Mouse (Mus musculus): ENCODE measurements around the gene Zfp820. TPM values are rescaled to one million over a fixed set of nuclear protein-coding genes. Genes with fewer than 3 reads are reported as not detected.
"Not testable (repeated sequence)": the region's sequence is repeated elsewhere in the genome, so short reads cannot be mapped to it uniquely, and the experiment has no call there.

The Zfp820 gene
- 0.19 and 0.35 TPM in 2 replicates for polyA plus RNA-seq (2012; rRNA removed)

DNA sequence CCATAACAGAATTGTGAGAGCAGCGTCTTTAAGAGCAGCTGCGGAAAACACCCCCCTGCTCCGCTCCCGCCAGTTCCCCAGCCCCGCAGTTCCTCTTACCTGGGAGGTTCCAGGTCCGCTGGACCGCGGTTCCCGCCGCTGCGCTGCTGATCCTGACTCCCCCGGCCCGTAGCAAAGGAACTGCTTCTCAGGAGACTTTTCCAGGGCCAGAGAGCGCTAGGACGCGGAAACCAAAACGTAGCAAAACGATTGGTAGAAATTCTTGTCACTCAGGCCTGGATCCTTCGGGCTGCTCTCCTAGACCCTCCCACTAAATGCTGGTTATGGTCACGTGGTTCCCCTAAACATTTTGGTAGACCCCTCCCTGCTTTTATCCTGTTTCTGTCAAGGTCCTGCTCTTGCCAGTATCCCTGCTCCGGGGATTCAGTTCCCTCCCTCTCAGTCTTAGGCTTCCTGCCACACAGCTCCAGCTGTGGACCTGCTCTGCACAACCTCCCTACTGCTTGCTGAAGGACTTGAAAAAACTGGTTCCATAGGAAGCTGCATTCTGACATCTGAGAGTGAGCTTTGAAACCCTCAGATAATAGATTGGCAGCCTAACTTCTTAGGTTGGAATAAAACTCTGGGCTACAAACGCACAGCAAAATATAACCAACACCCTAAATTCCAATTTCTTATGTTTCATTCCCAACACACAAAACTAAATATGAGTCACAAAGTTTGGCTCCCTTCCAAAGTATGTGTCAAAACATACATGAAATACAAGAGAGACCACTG lies at the start of gene Zfp820:
Gene Zfp820, minus strand, starts transcription at position 228 of the 777 bp plus-strand sequence.
- Histone ChIP-seq H3K4me1 (replicated peaks; ENCODE audit: control insufficient read depth, insufficient read depth, low read length) (peaks cover 4% of the 10 kb centered on the region; the same call in 1 of the 2 replicates), H3K27me3 (ENCODE audit: control insufficient read depth, insufficient read depth, low read length) (no peaks in the 10 kb centered on the region), H3K36me3 (ENCODE audit: control insufficient read depth, insufficient read depth, low read length) (no peaks in the 10 kb centered on the region), H3K27ac (ENCODE audit: control insufficient read depth, insufficient read depth, low read length) (no peak within 1 kb of the TSS; the same call in 1 of the 2 replicates), H3K4me3 (ENCODE audit: control insufficient read depth, insufficient read depth, low read length) (peak within 1 kb of the TSS; percentile 98)
- 5% methylated on average over 22 of the region's 22 CpGs for WGBS
- TF ChIP-seq POLR2A (IDR thresholded peaks at IDR 0.05; ENCODE audit: control insufficient read depth, extremely low read depth, insufficient read depth, low read length, poor library complexity) (no peak), CTCF (IDR thresholded peaks at IDR 0.05; ENCODE audit: borderline replicate concordance, control insufficient read depth, extremely low read depth, insufficient read depth, low read length, poor library complexity) (no peak)
- DNase-seq = peak; percentile 40

DNA sequence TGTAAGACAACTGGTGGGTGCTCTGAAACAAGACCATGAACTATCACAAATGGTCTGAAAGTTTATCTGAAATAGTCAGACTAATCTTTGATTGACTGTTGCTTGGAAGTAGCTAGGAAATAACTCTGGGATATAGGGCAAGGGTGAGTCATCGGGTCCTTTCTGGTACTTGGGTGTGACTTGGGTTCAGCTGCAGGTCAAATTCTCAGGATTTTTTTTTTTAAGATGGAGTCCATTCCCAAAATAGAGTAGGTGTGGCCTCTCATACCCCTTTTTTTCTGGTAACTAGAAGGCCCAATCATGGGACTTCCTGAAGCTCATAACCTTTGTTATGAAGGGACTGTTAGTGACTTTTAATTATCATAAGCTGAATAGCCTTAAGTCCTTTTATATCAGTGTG lies 25.7 kb upstream of the Zfp820 start:
- H3K4me1 ChIP-seq (replicated peaks; ENCODE audit: control insufficient read depth, insufficient read depth, low read length) = no peaks in the 10 kb centered on the region
- H3K27me3 ChIP-seq (ENCODE audit: control insufficient read depth, insufficient read depth, low read length) = no peaks in the 10 kb centered on the region
- no peak for DNase-seq
- TF ChIP-seq CTCF (IDR thresholded peaks at IDR 0.05; ENCODE audit: borderline replicate concordance, control insufficient read depth, extremely low read depth, insufficient read depth, low read length, poor library complexity) (no peak), POLR2A (IDR thresholded peaks at IDR 0.05; ENCODE audit: control insufficient read depth, extremely low read depth, insufficient read depth, low read length, poor library complexity) (no peak)
- H3K4me3 ChIP-seq (ENCODE audit: control insufficient read depth, insufficient read depth, low read length) = no peak overlapping the region
- H3K36me3 ChIP-seq (ENCODE audit: control insufficient read depth, insufficient read depth, low read length) = no peaks in the 10 kb centered on the region
- no peak overlapping the region for H3K27ac ChIP-seq (ENCODE audit: control insufficient read depth, insufficient read depth, low read length)
- WGBS = 96% methylated on average over 1 of the region's 1 CpGs

DNA sequence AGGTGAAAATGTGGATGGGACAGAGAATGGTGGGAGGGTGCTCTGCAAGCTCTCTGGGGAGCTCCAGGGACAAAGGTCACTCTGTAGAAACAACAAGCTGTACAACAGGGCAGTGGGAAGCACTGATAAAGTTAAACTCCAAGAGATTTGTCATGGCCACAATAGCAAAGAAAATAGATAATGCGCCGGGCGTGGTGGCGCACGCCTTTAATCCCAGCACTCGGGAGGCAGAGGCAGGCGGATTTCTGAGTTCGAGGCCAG lies 680 bp upstream of the Zfp820 start:
- DNase-seq; H3K4me1 ChIP-seq (replicated peaks; ENCODE audit: control insufficient read depth, insufficient read depth, low read length): not testable (repeated sequence)
- WGBS = 88% methylated on average over 8 of the region's 8 CpGs

DNA sequence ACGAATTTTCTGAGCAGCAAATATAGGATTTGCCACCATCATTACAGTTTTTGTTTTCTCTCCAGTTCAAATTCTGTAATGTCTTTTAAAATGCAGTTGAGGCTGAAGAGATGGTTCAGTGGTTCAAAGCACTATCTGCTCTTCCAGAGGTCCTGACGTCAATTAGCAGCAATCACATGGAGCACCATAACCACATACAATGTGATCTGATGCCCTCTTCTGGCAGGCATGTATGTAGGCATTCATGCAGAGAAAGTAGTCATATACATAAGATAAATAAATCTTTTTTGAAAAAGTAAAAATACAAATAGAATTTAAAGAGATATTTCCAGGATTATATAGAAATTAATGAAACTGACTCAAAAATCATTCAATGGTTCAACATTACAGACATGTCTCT lies 7.1 kb downstream of the Zfp820 start:
- no peak for DNase-seq
- no peaks in the 10 kb centered on the region for H3K27me3 ChIP-seq (ENCODE audit: control insufficient read depth, insufficient read depth, low read length)
- H3K36me3 ChIP-seq (ENCODE audit: control insufficient read depth, insufficient read depth, low read length) = no peaks in the 10 kb centered on the region
- no peak for TF ChIP-seq POLR2A (IDR thresholded peaks at IDR 0.05; ENCODE audit: control insufficient read depth, extremely low read depth, insufficient read depth, low read length, poor library complexity)
- no peak for TF ChIP-seq CTCF (IDR thresholded peaks at IDR 0.05; ENCODE audit: borderline replicate concordance, control insufficient read depth, extremely low read depth, insufficient read depth, low read length, poor library complexity)
- no peak overlapping the region for H3K4me3 ChIP-seq (ENCODE audit: control insufficient read depth, insufficient read depth, low read length)
- WGBS = 76% methylated on average over 2 of the region's 2 CpGs
- no peaks in the 10 kb centered on the region for H3K4me1 ChIP-seq (replicated peaks; ENCODE audit: control insufficient read depth, insufficient read depth, low read length)
- H3K27ac ChIP-seq (ENCODE audit: control insufficient read depth, insufficient read depth, low read length) = no peak overlapping the region

More for the DNA sequence above, 680 bp upstream of the Zfp820 start:
- H3K36me3 ChIP-seq (ENCODE audit: control insufficient read depth, insufficient read depth, low read length); H3K4me3 ChIP-seq (ENCODE audit: control insufficient read depth, insufficient read depth, low read length); H3K27ac ChIP-seq (ENCODE audit: control insufficient read depth, insufficient read depth, low read length); H3K27me3 ChIP-seq (ENCODE audit: control insufficient read depth, insufficient read depth, low read length): not testable (repeated sequence)

DNA sequence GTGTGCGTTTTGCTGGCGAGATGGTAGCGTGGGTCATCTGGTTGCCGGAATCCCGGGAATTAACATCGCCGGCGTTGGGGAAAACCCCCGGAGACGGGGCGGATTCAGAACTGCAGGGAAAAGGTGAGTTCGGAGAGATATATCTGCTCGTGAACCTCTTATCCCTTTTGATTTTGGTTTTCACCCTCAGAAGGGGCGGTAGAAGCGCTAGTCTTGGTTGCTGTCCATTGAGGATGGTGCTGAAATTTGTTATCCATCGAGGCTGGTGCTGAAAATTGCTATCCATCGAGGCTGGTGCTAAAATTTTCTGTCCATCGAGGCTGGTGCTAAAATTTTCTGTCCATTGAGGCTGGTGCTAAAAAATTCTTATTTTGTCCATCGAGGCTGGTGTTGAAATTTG lies 44.2 kb downstream of the Zfp820 start:
- not testable (repeated sequence) for H3K4me1 ChIP-seq (replicated peaks; ENCODE audit: control insufficient read depth, insufficient read depth, low read length)

DNA sequence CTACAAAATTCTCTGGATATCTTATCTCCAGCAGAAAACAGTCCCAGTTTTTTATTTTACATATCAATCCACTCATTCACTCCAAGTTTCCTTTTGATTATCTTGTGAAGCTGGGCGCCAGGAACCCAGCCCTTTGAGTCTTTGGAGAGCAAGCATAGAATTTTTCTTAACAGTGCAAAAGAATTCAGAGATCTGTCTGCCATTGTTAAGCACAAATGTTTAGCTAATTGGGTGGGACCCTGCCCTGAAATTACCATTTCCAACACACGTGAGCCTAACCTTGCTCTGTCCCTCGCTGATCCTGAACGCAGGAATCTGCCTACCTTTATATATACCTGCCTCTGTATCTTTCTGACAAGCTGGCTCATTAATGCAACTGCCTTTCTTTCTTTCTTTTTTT lies 53.3 kb downstream of the Zfp820 start:
- WGBS = 84% methylated on average over 4 of the region's 4 CpGs
- Histone ChIP-seq H3K4me3 (ENCODE audit: control insufficient read depth, insufficient read depth, low read length) (no peak overlapping the region), H3K27ac (ENCODE audit: control insufficient read depth, insufficient read depth, low read length) (no peak overlapping the region), H3K27me3 (ENCODE audit: control insufficient read depth, insufficient read depth, low read length) (no peaks in the 10 kb centered on the region), H3K4me1 (replicated peaks; ENCODE audit: control insufficient read depth, insufficient read depth, low read length) (no peaks in the 10 kb centered on the region), H3K36me3 (ENCODE audit: control insufficient read depth, insufficient read depth, low read length) (no peaks in the 10 kb centered on the region)
- TF ChIP-seq CTCF (IDR thresholded peaks at IDR 0.05; ENCODE audit: borderline replicate concordance, control insufficient read depth, extremely low read depth, insufficient read depth, low read length, poor library complexity) (no peak), POLR2A (IDR thresholded peaks at IDR 0.05; ENCODE audit: control insufficient read depth, extremely low read depth, insufficient read depth, low read length, poor library complexity) (no peak)
- no peak for DNase-seq

More for the DNA sequence above, 44.2 kb downstream of the Zfp820 start:
- 47% methylated on average over 19 of the region's 19 CpGs for WGBS
- not testable (repeated sequence) for H3K4me3 ChIP-seq (ENCODE audit: control insufficient read depth, insufficient read depth, low read length); H3K27ac ChIP-seq (ENCODE audit: control insufficient read depth, insufficient read depth, low read length); H3K36me3 ChIP-seq (ENCODE audit: control insufficient read depth, insufficient read depth, low read length); H3K27me3 ChIP-seq (ENCODE audit: control insufficient read depth, insufficient read depth, low read length); DNase-seq

DNA sequence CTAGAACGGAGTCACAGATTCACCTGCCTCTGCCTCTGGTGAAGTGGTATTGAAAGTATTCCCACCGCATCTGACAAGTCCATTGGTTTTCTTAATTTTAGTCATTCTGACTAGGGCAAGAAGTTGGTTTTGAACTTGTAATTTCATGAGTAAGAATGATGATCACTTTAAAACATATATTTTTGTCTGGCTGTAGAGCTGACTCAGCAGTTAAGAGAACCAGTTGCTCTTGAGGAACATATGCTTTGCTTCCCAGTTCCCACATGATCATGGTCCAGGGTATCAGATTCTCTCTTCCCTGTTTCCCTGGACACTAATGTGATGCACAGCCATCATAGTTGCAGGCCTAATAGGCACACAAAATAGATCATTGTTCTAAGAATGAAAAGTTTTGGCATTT lies 75.2 kb downstream of the Zfp820 start:
- DNase-seq = no peak
- TF ChIP-seq POLR2A (IDR thresholded peaks at IDR 0.05; ENCODE audit: control insufficient read depth, extremely low read depth, insufficient read depth, low read length, poor library complexity) (no peak), CTCF (IDR thresholded peaks at IDR 0.05; ENCODE audit: borderline replicate concordance, control insufficient read depth, extremely low read depth, insufficient read depth, low read length, poor library complexity) (no peak)
- Histone ChIP-seq H3K4me1 (replicated peaks; ENCODE audit: control insufficient read depth, insufficient read depth, low read length) (no peaks in the 10 kb centered on the region), H3K36me3 (ENCODE audit: control insufficient read depth, insufficient read depth, low read length) (no peaks in the 10 kb centered on the region), H3K27ac (ENCODE audit: control insufficient read depth, insufficient read depth, low read length) (no peak overlapping the region), H3K4me3 (ENCODE audit: control insufficient read depth, insufficient read depth, low read length) (no peak overlapping the region), H3K27me3 (ENCODE audit: control insufficient read depth, insufficient read depth, low read length) (no peaks in the 10 kb centered on the region)
- WGBS = 93% methylated on average over 2 of the region's 2 CpGs

Other genes starting within 250 kb of the Zfp820 start
- 1.0 and 1.6 TPM in 2 replicates for gene Zfp983, start 195.1 kb downstream of the Zfp820 start, polyA plus RNA-seq (2012; rRNA removed)
- not detected in 2 replicates for gene Gm10226, start 153.9 kb downstream of the Zfp820 start, polyA plus RNA-seq (2012; rRNA removed)
- 0.61 and 0.78 TPM in 2 replicates for gene Zfp760, start 138.0 kb downstream of the Zfp820 start, polyA plus RNA-seq (2012; rRNA removed)
- gene Zfp229, start 115.0 kb downstream of the Zfp820 start, polyA plus RNA-seq (2012; rRNA removed) = 1.2 and 1.4 TPM in 2 replicates
- gene Zfp995, start 64.2 kb upstream of the Zfp820 start, polyA plus RNA-seq (2012; rRNA removed) = 2.5 and 3.5 TPM in 2 replicates
- 5.2 and 5.7 TPM in 2 replicates for gene Zfp942, start 116.7 kb upstream of the Zfp820 start, polyA plus RNA-seq (2012; rRNA removed)
- 9.3 and 10.3 TPM in 2 replicates for gene Zfp943, start 116.8 kb upstream of the Zfp820 start, polyA plus RNA-seq (2012; rRNA removed)

Measured in thymus, adult 2 months (tissue).